Comparison of ENCODE assay signal across 17 mouse cellular contexts in genomic region chr16:6750491-6750890, GRCm38 (mm10).
DNase-seq lines count a peak whose midpoint lies in the region; ATAC-seq and TF ChIP-seq lines count a peak whose summit lies in the region.
"Had no signal": no experiment of that assay in that cellular context is flagged by ENCODE, and none has a peak within 500 bp of the region (broad histone marks: within the 10 kb centered on the region; RNA-seq: fewer than 3 reads in every experiment).

No protein-coding gene starts in this region.

- no peak for TF ChIP-seq POLR2A in cerebellum, adult 2 months (IDR thresholded peaks at IDR 0.05; ENCODE audit: borderline replicate concordance, insufficient read depth, low read length)

- TF ChIP-seq CTCF in cerebellum, adult 2 months (IDR thresholded peaks at IDR 0.05; ENCODE audit: borderline replicate concordance, insufficient read depth, low read depth, low read length): no peak

- 35% methylated on average over 2 of the region's 2 CpGs for WGBS in cerebellum, adult 2 months
- 66% methylated on average over 2 of the region's 2 CpGs for WGBS in forebrain, embryonic 14.5 days
- 59% methylated on average over 2 of the region's 2 CpGs for WGBS in hindbrain, embryonic 11.5 days
- WGBS in midbrain, embryonic 14.5 days: 59% methylated on average over 2 of the region's 2 CpGs

- 0 out of 2 replicates have a peak overlapping the region, but pooled peaks have one; percentile 1 for H3K27ac ChIP-seq in cerebellum, adult 2 months (ENCODE audit: insufficient read depth, low read length)
- no peak overlapping the region for H3K27ac ChIP-seq in forebrain, embryonic 14.5 days (ENCODE audit: low read depth, low read length)
- H3K27ac ChIP-seq in hindbrain, embryonic 11.5 days (ENCODE audit: low read depth, low read length): no peak overlapping the region
- H3K27ac ChIP-seq in midbrain, embryonic 14.5 days (replicated peaks; ENCODE audit: low read depth, low read length): no peak overlapping the region
- H3K27ac ChIP-seq: heart, embryonic 13.5 days; limb, embryonic 13.5 days; liver, embryonic 14.5 days; midbrain, embryonic 12.5 days; neural tube, embryonic 15.5 days had no signal

- DNase-seq in kidney, postnatal 10 days: peak; percentile 10
- no peak for DNase-seq in kidney, postnatal 14 days
- DNase-seq in cerebellum, adult 2 months: peak; percentile 46 to 48
- peak; percentile 53 to 55 for DNase-seq in cerebellum, postnatal 25 days
- peak; percentile 47 to 54 for DNase-seq in layer of hippocampus, postnatal 36 days
- DNase-seq in forebrain, embryonic 14.5 days (ENCODE audit: low spot score): no peak
- no peak for DNase-seq in hindbrain, embryonic 11.5 days (ENCODE audit: low spot score)
- no peak for DNase-seq in midbrain, embryonic 14.5 days
- DNase-seq: adrenal gland, postnatal 10 days; heart, postnatal 4 days; kidney, adult 18-20 months; kidney, postnatal 25 days had no signal

- no peak overlapping the region for H3K4me3 ChIP-seq in cerebellum, adult 2 months (replicated peaks; ENCODE audit: insufficient read depth, low read depth, low read length)
- H3K4me3 ChIP-seq in forebrain, embryonic 14.5 days (ENCODE audit: low read depth, low read length): no peak overlapping the region
- no peak overlapping the region for H3K4me3 ChIP-seq in hindbrain, embryonic 11.5 days (ENCODE audit: low read depth, low read length)
- H3K4me3 ChIP-seq in midbrain, embryonic 14.5 days (replicated peaks; ENCODE audit: low read depth, low read length): no peak overlapping the region
- H3K4me3 ChIP-seq: heart, embryonic 13.5 days; limb, embryonic 13.5 days; midbrain, embryonic 12.5 days; neural tube, embryonic 15.5 days had no signal

- ATAC-seq in forebrain, embryonic 14.5 days: no peak
- ATAC-seq in hindbrain, embryonic 11.5 days (ENCODE audit: low FRiP score): no peak
- no peak for ATAC-seq in midbrain, embryonic 14.5 days (ENCODE audit: low FRiP score, low TSS enrichment)

- H3K9me3 ChIP-seq in forebrain, embryonic 14.5 days (replicated peaks; ENCODE audit: control insufficient read depth, low read length): no peaks in the 10 kb centered on the region
- H3K9me3 ChIP-seq in hindbrain, embryonic 11.5 days (ENCODE audit: control insufficient read depth, low read length): no peaks in the 10 kb centered on the region
- no peaks in the 10 kb centered on the region for H3K9me3 ChIP-seq in midbrain, embryonic 14.5 days (ENCODE audit: control insufficient read depth, low read length)
- H3K9me3 ChIP-seq: heart, embryonic 13.5 days; limb, embryonic 13.5 days; midbrain, embryonic 12.5 days; neural tube, embryonic 15.5 days had no signal

- no peaks in the 10 kb centered on the region for H3K27me3 ChIP-seq in cerebellum, adult 2 months (ENCODE audit: control insufficient read depth, insufficient read depth, low read length)
- H3K27me3 ChIP-seq in forebrain, embryonic 14.5 days (replicated peaks; ENCODE audit: control insufficient read depth, insufficient read depth, low read length): no peaks in the 10 kb centered on the region
- no peaks in the 10 kb centered on the region for H3K27me3 ChIP-seq in hindbrain, embryonic 11.5 days (ENCODE audit: control insufficient read depth, insufficient read depth, low read length)
- no peaks in the 10 kb centered on the region for H3K27me3 ChIP-seq in midbrain, embryonic 14.5 days (ENCODE audit: control insufficient read depth, insufficient read depth, low read length)
- H3K27me3 ChIP-seq: heart, embryonic 13.5 days; limb, embryonic 13.5 days; midbrain, embryonic 12.5 days; neural tube, embryonic 15.5 days had no signal

- peaks cover 15% of the 10 kb centered on the region for H3K4me1 ChIP-seq in cerebellum, adult 2 months (ENCODE audit: control insufficient read depth, insufficient read depth, low read length)
- no peaks in the 10 kb centered on the region for H3K4me1 ChIP-seq in forebrain, embryonic 14.5 days (ENCODE audit: control insufficient read depth, insufficient read depth, low read length)
- H3K4me1 ChIP-seq in hindbrain, embryonic 11.5 days (replicated peaks; ENCODE audit: control insufficient read depth, insufficient read depth, low read length): no peaks in the 10 kb centered on the region
- no peaks in the 10 kb centered on the region for H3K4me1 ChIP-seq in midbrain, embryonic 14.5 days (ENCODE audit: control insufficient read depth, insufficient read depth, low read length)
- H3K4me1 ChIP-seq: heart, embryonic 13.5 days; limb, embryonic 13.5 days had no signal

- H3K36me3 ChIP-seq in forebrain, embryonic 14.5 days (ENCODE audit: control insufficient read depth, insufficient read depth, low read length): no peaks in the 10 kb centered on the region
- H3K36me3 ChIP-seq in hindbrain, embryonic 11.5 days (ENCODE audit: control insufficient read depth, insufficient read depth, low read length): no peaks in the 10 kb centered on the region
- no peaks in the 10 kb centered on the region for H3K36me3 ChIP-seq in midbrain, embryonic 14.5 days (ENCODE audit: control insufficient read depth, insufficient read depth, low read length)
- H3K36me3 ChIP-seq: heart, embryonic 13.5 days; limb, embryonic 13.5 days; midbrain, embryonic 12.5 days; neural tube, embryonic 15.5 days had no signal

- no peak overlapping the region for H3K9ac ChIP-seq in forebrain, embryonic 14.5 days (ENCODE audit: low read length)
- H3K9ac ChIP-seq in hindbrain, embryonic 11.5 days (ENCODE audit: low read depth, low read length): no peak overlapping the region
- H3K9ac ChIP-seq in midbrain, embryonic 14.5 days (replicated peaks; ENCODE audit: low read length): no peak overlapping the region
- H3K9ac ChIP-seq: heart, embryonic 13.5 days; limb, embryonic 13.5 days; liver, embryonic 14.5 days; midbrain, embryonic 12.5 days; neural tube, embryonic 15.5 days had no signal

- no peak overlapping the region for H3K4me2 ChIP-seq in forebrain, embryonic 14.5 days (ENCODE audit: low read length)
- H3K4me2 ChIP-seq in hindbrain, embryonic 11.5 days (replicated peaks; ENCODE audit: low read depth, low read length): no peak overlapping the region
- H3K4me2 ChIP-seq in midbrain, embryonic 14.5 days (ENCODE audit: low read length): no peak overlapping the region
- H3K4me2 ChIP-seq: heart, embryonic 13.5 days; limb, embryonic 13.5 days; midbrain, embryonic 12.5 days; neural tube, embryonic 15.5 days had no signal

Comparison
In these comparisons a context has a peak if more than half of its experiments do, and no peak if none do; other contexts are left out.
1. DNase-seq: peak in kidney, postnatal 10 days (single experiment), cerebellum, adult 2 months (2 of 2), cerebellum, postnatal 25 days (2 of 2) and layer of hippocampus, postnatal 36 days (2 of 2); none in kidney, postnatal 14 days (single experiment), forebrain, embryonic 14.5 days (single experiment), hindbrain, embryonic 11.5 days (single experiment) and midbrain, embryonic 14.5 days (single experiment).